Comparison of ENCODE assay signal across 8 mouse cellular contexts in genomic region chr17:46975183-46975582, GRCm38 (mm10). TPM values are rescaled to one million over a fixed set of nuclear protein-coding genes. Genes with fewer than 3 reads are reported as not detected.
DNase-seq lines count a peak whose midpoint lies in the region; ATAC-seq and TF ChIP-seq lines count a peak whose summit lies in the region.

No protein-coding gene starts in this region.

- no peaks in the 10 kb centered on the region for H3K27me3 ChIP-seq in heart, embryonic 11.5 days (ENCODE audit: control insufficient read depth, insufficient read depth, low read length)
- no peaks in the 10 kb centered on the region for H3K27me3 ChIP-seq in embryonic facial prominence, embryonic 14.5 days (replicated peaks; ENCODE audit: control insufficient read depth, insufficient read depth, low read length)
- H3K27me3 ChIP-seq in testis, adult 2 months (ENCODE audit: control insufficient read depth, insufficient read depth, low read length) = no peaks in the 10 kb centered on the region

- no peak overlapping the region for H3K4me2 ChIP-seq in heart, embryonic 11.5 days
- no peak overlapping the region for H3K4me2 ChIP-seq in embryonic facial prominence, embryonic 14.5 days (ENCODE audit: low read depth, low read length)

- 0 out of 2 replicates have a peak, but pooled peaks cover 4% of the 10 kb centered on the region for H3K9me3 ChIP-seq in heart, embryonic 11.5 days (replicated peaks; ENCODE audit: control insufficient read depth, low read length)
- H3K9me3 ChIP-seq in embryonic facial prominence, embryonic 14.5 days (ENCODE audit: control insufficient read depth, low read length) = no peaks in the 10 kb centered on the region

- no peak overlapping the region for H3K9ac ChIP-seq in heart, embryonic 11.5 days (ENCODE audit: low read depth, low read length)
- H3K9ac ChIP-seq in embryonic facial prominence, embryonic 14.5 days (ENCODE audit: low read depth, low read length) = no peak overlapping the region

- H3K27ac ChIP-seq in heart, embryonic 11.5 days (ENCODE audit: low read depth, low read length) = no peak overlapping the region
- H3K27ac ChIP-seq in embryonic facial prominence, embryonic 14.5 days (replicated peaks; ENCODE audit: low read depth, low read length) = no peak overlapping the region
- H3K27ac ChIP-seq in testis, adult 2 months (ENCODE audit: control insufficient read depth, insufficient read depth, low read depth, low read length) = no peak overlapping the region

- no peak for ATAC-seq in heart, embryonic 11.5 days (replicated peaks; ENCODE audit: insufficient number of reproducible peaks, low FRiP score, low TSS enrichment)
- ATAC-seq in embryonic facial prominence, embryonic 14.5 days (ENCODE audit: low read depth) = no peak

- TF ChIP-seq CTCF in testis, adult 2 months (IDR thresholded peaks at IDR 0.05; ENCODE audit: control insufficient read depth, insufficient read depth, insufficient replicate concordance, low read depth, low read length) = peak; percentile 55; the same call in 1 of the 2 replicates

- H3K4me1 ChIP-seq in heart, embryonic 11.5 days (ENCODE audit: control insufficient read depth, insufficient read depth, low read length) = no peaks in the 10 kb centered on the region
- H3K4me1 ChIP-seq in embryonic facial prominence, embryonic 14.5 days (ENCODE audit: control insufficient read depth, insufficient read depth, low read length) = no peaks in the 10 kb centered on the region
- no peaks in the 10 kb centered on the region for H3K4me1 ChIP-seq in testis, adult 2 months (ENCODE audit: control insufficient read depth, insufficient read depth, low read length)

- H3K36me3 ChIP-seq in heart, embryonic 11.5 days (ENCODE audit: control insufficient read depth, insufficient read depth, low read length) = peaks cover 71% of the 10 kb centered on the region
- H3K36me3 ChIP-seq in embryonic facial prominence, embryonic 14.5 days (ENCODE audit: control insufficient read depth, insufficient read depth, low read length) = peaks cover 98% of the 10 kb centered on the region
- H3K36me3 ChIP-seq in testis, adult 2 months (ENCODE audit: control insufficient read depth, insufficient read depth, low read length) = peaks cover 1% of the 10 kb centered on the region

- no peak for TF ChIP-seq POLR2A in testis, adult 2 months (IDR thresholded peaks at IDR 0.05; ENCODE audit: control insufficient read depth, low read depth, low read length)

- 66% methylated on average over 3 of the region's 3 CpGs for WGBS in heart, embryonic 11.5 days (ENCODE audit: insufficient replicate concordance)
- WGBS in embryonic facial prominence, embryonic 14.5 days = 64% methylated on average over 3 of the region's 3 CpGs
- WGBS in large intestine, adult 2 months = 72% methylated on average over 3 of the region's 3 CpGs

- H3K4me3 ChIP-seq in heart, embryonic 11.5 days (ENCODE audit: low read depth, low read length) = no peak overlapping the region
- H3K4me3 ChIP-seq in embryonic facial prominence, embryonic 14.5 days (ENCODE audit: low read depth, low read length) = no peak overlapping the region
- H3K4me3 ChIP-seq in testis, adult 2 months (ENCODE audit: control insufficient read depth, low read depth, low read length) = no peak overlapping the region

- peak; percentile 25 to 82 for DNase-seq in heart, adult 18-20 months
- peak; percentile 67 for DNase-seq in CD4-positive helper T cell, adult 2 months (ENCODE audit: low read depth, low spot score)
- peak; percentile 72 for DNase-seq in adrenal gland, postnatal 14 days
- DNase-seq in embryonic facial prominence, embryonic 14.5 days (ENCODE audit: low spot score) = peak; percentile 35
- DNase-seq in large intestine, adult 2 months (ENCODE audit: low read depth, low spot score) = peak; percentile 13
- peak; percentile 61 for DNase-seq in mesoderm, embryonic 11.5 days (ENCODE audit: low read depth, low spot score)

RNA-seq across cellular contexts. Expression of gene Ubr2, which starts 35.2 kb away (rescaled TPM):
- 10 to 100 TPM; 68.8 to 77.6 TPM for total RNA-seq in heart, adult 18-20 months (2021)
- polyA plus RNA-seq in heart, embryonic 11.5 days (2014; fragmentation: Nextera tagmentation; extraction: Ambion mirVana) = 17.9 and 18.2 TPM in 2 replicates
- 73.5 and 76.3 TPM in 2 replicates for total RNA-seq in adrenal gland, postnatal 14 days (2021)
- 21.9 and 23.8 TPM in 2 replicates for polyA plus RNA-seq in embryonic facial prominence, embryonic 14.5 days (2014; fragmentation: Nextera tagmentation; extraction: Ambion mirVana)
- 13.7 and 17.0 TPM in 2 replicates for polyA plus RNA-seq in large intestine, adult 2 months (2012; rRNA removed)
- 7.1 and 10.2 TPM in 2 replicates for polyA plus RNA-seq in testis, adult 2 months (2012; rRNA removed)

Comparison
In these comparisons a context has a peak if more than half of its experiments do, and no peak if none do; other contexts are left out.
1. DNase-seq: peak in every context shown above with its lines; median percentile 72 in adrenal gland, postnatal 14 days; 67 in CD4-positive helper T cell, adult 2 months; 61 in mesoderm, embryonic 11.5 days; 54 in heart, adult 18-20 months; 35 in embryonic facial prominence, embryonic 14.5 days; 13 in large intestine, adult 2 months.